ENCODE assay signal across 8 mouse cellular contexts in the genomic region with DNA sequence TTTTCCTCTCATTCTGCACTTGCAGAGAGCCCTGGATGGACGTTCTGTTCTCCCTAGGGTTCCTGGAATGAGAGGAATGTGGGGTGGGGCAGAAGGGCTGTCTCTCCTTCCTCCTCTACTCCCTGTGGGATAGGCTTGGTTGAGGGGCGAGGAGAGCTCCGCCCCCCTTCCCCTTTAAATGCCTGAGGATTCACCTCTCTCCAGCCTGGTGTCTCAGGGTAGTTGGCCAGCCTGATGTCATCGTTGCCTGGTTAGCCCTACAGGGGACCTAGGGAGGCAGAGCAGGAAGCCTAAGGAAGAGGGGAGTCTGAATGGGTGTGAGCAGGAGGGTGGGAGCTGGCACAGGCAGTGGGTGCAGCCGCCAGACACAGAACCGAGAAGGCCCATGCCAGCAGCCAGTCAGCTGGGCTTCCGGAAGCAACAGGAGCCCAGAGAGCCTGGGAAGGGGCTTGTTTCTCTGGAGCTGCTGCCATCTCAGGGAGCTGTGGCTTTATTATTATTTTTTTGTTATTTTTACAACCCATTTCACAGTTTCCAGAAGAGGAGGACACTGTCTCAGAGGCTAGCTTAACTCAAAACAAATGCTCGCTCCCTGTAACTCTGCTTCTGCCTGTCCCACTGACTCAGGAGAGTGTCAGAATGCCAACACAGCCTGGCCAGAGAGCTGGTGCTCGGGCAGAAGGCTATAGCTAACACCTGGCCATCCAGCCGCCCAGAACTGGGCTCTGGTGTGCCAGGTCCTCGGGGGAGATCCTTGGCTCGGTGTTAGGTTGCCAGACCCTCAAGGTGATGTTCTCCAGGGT. TPM values are rescaled to one million over a fixed set of nuclear protein-coding genes. Genes with fewer than 3 reads are reported as not detected.
DNase-seq lines count a peak whose midpoint lies in the region; ATAC-seq and TF ChIP-seq lines count a peak whose summit lies in the region.

No protein-coding gene starts in this region.

- no peaks in the 10 kb centered on the region for H3K36me3 ChIP-seq in heart, postnatal 0 days (replicated peaks; ENCODE audit: control insufficient read depth, insufficient read depth, low read length)
- no peaks in the 10 kb centered on the region; the same call in none of the 2 replicates for H3K36me3 ChIP-seq in limb, embryonic 13.5 days
- H3K36me3 ChIP-seq in thymus, adult 2 months (ENCODE audit: control insufficient read depth, insufficient read depth, low read length), result no peaks in the 10 kb centered on the region

- H3K9me3 ChIP-seq in heart, postnatal 0 days (replicated peaks; ENCODE audit: control insufficient read depth, low read length), result no peaks in the 10 kb centered on the region
- no peaks in the 10 kb centered on the region for H3K9me3 ChIP-seq in limb, embryonic 13.5 days

- H3K9ac ChIP-seq in heart, postnatal 0 days (replicated peaks; ENCODE audit: low read depth, low read length), result no peak overlapping the region; the same call in 1 of the 2 replicates
- peak overlapping the region; percentile 25; the same call in 1 of the 2 replicates for H3K9ac ChIP-seq in limb, embryonic 13.5 days

- H3K4me1 ChIP-seq in heart, postnatal 0 days (ENCODE audit: control insufficient read depth, insufficient read depth), result peaks cover 82% of the 10 kb centered on the region
- peaks cover 91% of the 10 kb centered on the region for H3K4me1 ChIP-seq in limb, embryonic 13.5 days
- peaks cover 6% of the 10 kb centered on the region; the same call in 1 of the 2 replicates for H3K4me1 ChIP-seq in thymus, adult 2 months (replicated peaks; ENCODE audit: control insufficient read depth, insufficient read depth, low read length)

- no peak for ATAC-seq in cerebellum, adult (ENCODE audit: insufficient number of reproducible peaks, low FRiP score, low TSS enrichment)
- ATAC-seq in heart, postnatal 0 days (ENCODE audit: insufficient read depth, low read depth), result peak; percentile 45; the same call in 1 of the 2 replicates
- ATAC-seq in limb, embryonic 13.5 days (ENCODE audit: low FRiP score, low read depth), result no peak
- ATAC-seq in monocyte, adult 5-6 weeks (replicated peaks; ENCODE audit: insufficient number of reproducible peaks, low FRiP score, low TSS enrichment, poor library complexity, severe bottlenecking), result no peak

- peak overlapping the region; percentile 41 for H3K27ac ChIP-seq in heart, postnatal 0 days (ENCODE audit: low read depth)
- H3K27ac ChIP-seq in limb, embryonic 13.5 days, result peak overlapping the region; percentile 58; the same call in 1 of the 2 replicates
- no peak overlapping the region for H3K27ac ChIP-seq in thymus, adult 2 months (ENCODE audit: control insufficient read depth, insufficient read depth, low read length)

- 45% methylated on average over 12 of the region's 12 CpGs for WGBS in heart, postnatal 0 days
- 47% methylated on average over 12 of the region's 12 CpGs for WGBS in limb, embryonic 13.5 days
- 82% methylated on average over 12 of the region's 12 CpGs for WGBS in thymus, adult 2 months

- peak; percentile 72 for TF ChIP-seq EP300 in heart, postnatal 0 days (IDR thresholded peaks at IDR 0.05; ENCODE audit: low read depth)

- TF ChIP-seq POLR2A in thymus, adult 2 months (IDR thresholded peaks at IDR 0.05; ENCODE audit: control insufficient read depth, extremely low read depth, insufficient read depth, low read length, poor library complexity), result no peak

- TF ChIP-seq CTCF in heart, postnatal 0 days (IDR thresholded peaks at IDR 0.05; ENCODE audit: low read depth), result no peak
- no peak for TF ChIP-seq CTCF in thymus, adult 2 months (IDR thresholded peaks at IDR 0.05; ENCODE audit: borderline replicate concordance, control insufficient read depth, extremely low read depth, insufficient read depth, low read length, poor library complexity)

- DNase-seq in cerebellum, postnatal 10 days, result peak; percentile 59 to 78
- peak; percentile 97 for DNase-seq in ZHBTc4 (ENCODE audit: low read depth, low spot score)
- no peak for DNase-seq in heart, postnatal 0 days (ENCODE audit: low spot score)
- no peak for DNase-seq in T-cell, adult 2 months (ENCODE audit: low spot score)
- no peak for DNase-seq in thymus, adult 2 months

- no peak overlapping the region for H3K4me3 ChIP-seq in heart, postnatal 0 days (ENCODE audit: low read depth, low read length)
- 0 out of 2 replicates have a peak overlapping the region, but pooled peaks have one; percentile 1 for H3K4me3 ChIP-seq in limb, embryonic 13.5 days
- no peak overlapping the region for H3K4me3 ChIP-seq in thymus, adult 2 months (ENCODE audit: control insufficient read depth, insufficient read depth, low read length)

- peak overlapping the region; percentile 24 for H3K4me2 ChIP-seq in heart, postnatal 0 days (ENCODE audit: low read depth, low read length)
- H3K4me2 ChIP-seq in limb, embryonic 13.5 days (replicated peaks), result peak overlapping the region; percentile 27

- no peaks in the 10 kb centered on the region for H3K27me3 ChIP-seq in heart, postnatal 0 days (ENCODE audit: control insufficient read depth, insufficient read depth, low read length)
- H3K27me3 ChIP-seq in limb, embryonic 13.5 days, result 0 out of 2 replicates have a peak, but pooled peaks cover 2% of the 10 kb centered on the region
- no peaks in the 10 kb centered on the region for H3K27me3 ChIP-seq in thymus, adult 2 months (ENCODE audit: control insufficient read depth, insufficient read depth, low read length)

RNA-seq across cellular contexts. Expression of a gene that starts 20.3 kb away (rescaled TPM):
- total RNA-seq in heart, postnatal 0 days (2014; rRNA removed; ENCODE audit: low replicate concordance), result 12.2 and 13.1 TPM in 2 replicates
- polyA plus RNA-seq in heart, postnatal 0 days (2015; fragmentation: Nextera tagmentation; extraction: Ambion mirVana), result 2.8 and 3.5 TPM in 2 replicates
- polyA plus RNA-seq in limb, embryonic 13.5 days (2015; fragmentation: Nextera tagmentation; extraction: Ambion mirVana), result 12.7 and 13.8 TPM in 2 replicates
- 0.68 to 0.85 TPM (median 0.76 TPM) in 3 replicates for total RNA-seq in monocyte, adult 5-6 weeks (2017)
- polyA plus RNA-seq in thymus, adult 2 months (2012; rRNA removed), result 11.0 and 15.1 TPM in 2 replicates

Comparison
In these comparisons a context has a peak if more than half of its experiments do, and no peak if none do; other contexts are left out.
1. DNase-seq: peak in cerebellum, postnatal 10 days (2 of 2) and ZHBTc4 (single experiment); none in heart, postnatal 0 days (single experiment), T-cell, adult 2 months (single experiment) and thymus, adult 2 months (single experiment).